Mouse (Mus musculus): ENCODE results near the gene Lpin1. TPM values are rescaled to one million over a fixed set of nuclear protein-coding genes. Genes with fewer than 3 reads are reported as not detected.

The Lpin1 gene
- total RNA-seq, 4 experiments from 2014 or later, result 26.7 to 30.0 (median 27.1) TPM

- no peak for DNase-seq (ENCODE audit: low spot score in 2 of 2)
Observed at GRCm38 (mm10) chr12:16528650-16529049, 82.1 kb downstream of the Lpin1 start.

GRCm38 (mm10) chr12:16527941-16528340 lies 82.8 kb downstream of the Lpin1 start:
- no peak for DNase-seq (ENCODE audit: low spot score in 2 of 2)

GRCm38 (mm10) chr12:16526862-16527261 lies 83.9 kb downstream of the Lpin1 start:
- no peak for DNase-seq (ENCODE audit: low spot score in 2 of 2)

GRCm38 (mm10) chr12:16526134-16526533 lies 84.6 kb downstream of the Lpin1 start:
- DNase-seq (ENCODE audit: low spot score in 2 of 2), result no peak

GRCm38 (mm10) chr12:16515183-16515582 lies 95.6 kb downstream of the Lpin1 start:
- DNase-seq (ENCODE audit: low spot score in 2 of 2), result peak in 1 of 2 experiments; percentile 58

GRCm38 (mm10) chr12:16512991-16513390 lies 97.8 kb downstream of the Lpin1 start:
- DNase-seq (ENCODE audit: low spot score in 2 of 2), result no peak

GRCm38 (mm10) chr12:16509122-16509752 lies 101.5 kb downstream of the Lpin1 start:
- peak; percentile 14 to 56 for DNase-seq (ENCODE audit: low spot score in 2 of 2)

- DNase-seq (ENCODE audit: low spot score in 2 of 2), result no peak
Observed at GRCm38 (mm10) chr12:16506796-16507790, 103.7 kb downstream of the Lpin1 start.

- no peak for DNase-seq (ENCODE audit: low spot score in 2 of 2)
Observed at GRCm38 (mm10) chr12:16504244-16504643, 106.5 kb downstream of the Lpin1 start.

GRCm38 (mm10) chr12:16497960-16498359 lies 112.8 kb downstream of the Lpin1 start:
- no peak for DNase-seq (ENCODE audit: low spot score in 2 of 2)

GRCm38 (mm10) chr12:16492713-16493112 lies 118.1 kb downstream of the Lpin1 start:
- DNase-seq (ENCODE audit: low spot score in 2 of 2), result no peak

GRCm38 (mm10) chr12:16488899-16489298 lies 121.9 kb downstream of the Lpin1 start:
- DNase-seq (ENCODE audit: low spot score in 2 of 2), result no peak

GRCm38 (mm10) chr12:16487453-16487852 lies 123.3 kb downstream of the Lpin1 start:
- DNase-seq (ENCODE audit: low spot score in 2 of 2), result no peak

Other genes with a start within 250 kb of the Lpin1 start
- gene Ntsr2, start 42.4 kb upstream of the Lpin1 start, total RNA-seq (2022), result 100 to 1,000 TPM; 131 to 169 (median 152) TPM
- gene Greb1, start 189.9 kb upstream of the Lpin1 start, total RNA-seq (2022), result 1 to 10 TPM in 2 of 4 experiments, under 1 TPM in 2; 0.63 to 1.5 (median 1.2) TPM
- gene E2f6, start 200.0 kb upstream of the Lpin1 start, total RNA-seq (2022), result 10 to 100 TPM; 32.1 to 36.6 (median 34.6) TPM